Mouse (Mus musculus): ENCODE measurements around the gene Adam1a. TPM values are rescaled to one million over a fixed set of nuclear protein-coding genes. Genes with fewer than 3 reads are reported as not detected.

Gene Adam1a
- total and polyA plus RNA-seq, 3 experiments: 1.0 to 1.9 TPM; not detected in 1

DNA sequence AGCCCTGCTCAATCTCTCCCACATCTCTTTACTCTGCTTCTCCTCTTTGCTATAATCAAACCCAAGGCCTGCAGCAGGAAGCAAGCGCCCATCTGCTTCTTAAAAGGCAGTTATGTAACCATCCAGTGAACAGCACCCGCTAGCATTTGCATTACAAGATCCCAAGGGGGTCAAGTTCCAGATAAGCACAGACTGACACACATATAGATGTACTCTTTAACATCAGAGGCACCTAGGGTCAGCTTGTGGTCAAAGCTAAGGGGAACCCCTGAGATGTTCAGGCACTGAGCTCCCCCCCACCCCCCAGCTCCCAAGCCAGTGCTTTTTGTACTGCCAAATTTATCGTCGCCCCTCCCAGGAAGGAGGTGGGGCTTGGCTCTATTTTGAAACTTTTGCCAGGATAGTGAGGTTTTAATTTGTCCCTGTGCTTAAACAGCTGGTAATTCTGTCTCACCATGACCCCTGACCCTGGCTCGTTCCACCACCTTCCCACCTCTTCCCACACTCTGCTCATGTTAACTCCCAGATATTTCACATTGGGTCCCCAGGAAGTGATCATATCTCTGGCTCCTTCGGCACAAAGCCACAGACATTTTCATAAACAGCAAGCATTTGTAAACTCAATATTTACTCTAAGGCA, 41.2 kb upstream of the Adam1a start:
- Histone ChIP-seq H3K4me1 (ENCODE audit: control insufficient read depth in 1 of 2, insufficient read depth in 2 of 2, low read length in 2 of 2) (peaks cover 20 to 27% of the 10 kb centered on the region in 2 experiments), H3K36me3 (ENCODE audit: control insufficient read depth in 1 of 2, insufficient read depth in 2 of 2, low read length in 2 of 2) (peaks cover 0 to 30% of the 10 kb centered on the region in 2 experiments; a peak in 2 of 4 replicates), H3K27me3 (ENCODE audit: control insufficient read depth in 1 of 2, insufficient read depth in 2 of 2, low read length in 2 of 2) (no peaks in the 10 kb centered on the region), H3K4me3 (ENCODE audit: control insufficient read depth in 1 of 2, insufficient read depth in 1 of 2, low read depth in 2 of 2, low read length in 2 of 2) (peak overlapping the region; percentile 56 to 67), H3K9ac (ENCODE audit: control insufficient read depth, low read depth, low read length, poor library complexity, severe bottlenecking) (peak overlapping the region; percentile 44), H3K9me3 (replicated peaks; ENCODE audit: insufficient read depth, low read length) (no peaks in the 10 kb centered on the region), H3K79me2 (ENCODE audit: control insufficient read depth, insufficient read depth, low read length, poor library complexity) (peaks cover 7% of the 10 kb centered on the region; the same call in 1 of the 2 replicates), H3K27ac (ENCODE audit: control insufficient read depth, low read depth, low read length) (peak overlapping the region; percentile 88)
- TF ChIP-seq TCF12 (IDR thresholded peaks at IDR 0.05; ENCODE audit: low read depth, low read length) (0 out of 2 replicates have a peak, but pooled peaks have one; percentile 13), POLR2A (IDR thresholded peaks at IDR 0.05; ENCODE audit: control insufficient read depth in 1 of 2, insufficient read depth in 1 of 2, low read depth in 1 of 2, low read length in 2 of 2, poor library complexity in 1 of 2) (peak in 1 of 2 experiments; percentile 25; a peak in 1 of 4 replicates), CHD2 (IDR thresholded peaks at IDR 0.05; ENCODE audit: low read length) (no peak), NRF1 (IDR thresholded peaks at IDR 0.05; ENCODE audit: insufficient read depth, low read depth, low read length, poor library complexity, severe bottlenecking) (no peak), SIN3A (IDR thresholded peaks at IDR 0.05; ENCODE audit: low read length) (peak; percentile 63; the same call in 1 of the 2 replicates), ELF1 (IDR thresholded peaks at IDR 0.05; ENCODE audit: low read depth, low read length) (peak; percentile 40; the same call in 1 of the 2 replicates), MAZ (IDR thresholded peaks at IDR 0.05; ENCODE audit: low read depth, low read length) (no peak), ETS1 (IDR thresholded peaks at IDR 0.05; ENCODE audit: low read depth, low read length) (peak; percentile 29; the same call in 1 of the 2 replicates), GABPA (IDR thresholded peaks at IDR 0.05; ENCODE audit: low read depth, low read length) (no peak), POLR2AphosphoS5 (IDR thresholded peaks at IDR 0.05; ENCODE audit: borderline replicate concordance, low read depth, low read length) (no peak), RCOR1 (IDR thresholded peaks at IDR 0.05; ENCODE audit: low read depth, low read length) (no peak), POLR2AphosphoS2 (IDR thresholded peaks at IDR 0.05; ENCODE audit: low read length) (no peak), ZC3H11A (IDR thresholded peaks at IDR 0.05; ENCODE audit: low read depth, low read length) (no peak), TAL1 (IDR thresholded peaks at IDR 0.05; ENCODE audit: low read length) (0 out of 2 replicates have a peak, but pooled peaks have one; percentile 9), RAD21 (IDR thresholded peaks at IDR 0.05; ENCODE audit: low read depth, low read length) (no peak), MAFK (IDR thresholded peaks at IDR 0.05; ENCODE audit: borderline replicate concordance, low read depth, low read length) (no peak), ZNF384 (IDR thresholded peaks at IDR 0.05; ENCODE audit: low read depth, low read length) (no peak), GATA1 (IDR thresholded peaks at IDR 0.05; ENCODE audit: low read depth, low read length) (peak; percentile 2; the same call in 1 of the 2 replicates), TBP (IDR thresholded peaks at IDR 0.05; ENCODE audit: low read depth, low read length) (peak; percentile 10; the same call in 1 of the 2 replicates), BHLHE40 (IDR thresholded peaks at IDR 0.05; ENCODE audit: borderline replicate concordance, low read depth, low read length) (no peak), EP300 (IDR thresholded peaks at IDR 0.05; ENCODE audit: low read depth in 1 of 2, low read length in 2 of 2) (peak in 1 of 2 experiments; percentile 17; a peak in 2 of 4 replicates), CHD1 (IDR thresholded peaks at IDR 0.05; ENCODE audit: low read depth, low read length) (no peak)
- peak; percentile 83 for DNase-seq (ENCODE audit: low read depth, low spot score)

All from MEL (cell line).